Mouse (Mus musculus) stomach, embryonic 15.5 days (tissue): ENCODE data around the gene Nisch. TPM values are rescaled to one million over a fixed set of nuclear protein-coding genes. Genes with fewer than 3 reads are reported as not detected.
A peak's percentile ranks its signal among the peaks of the same experiment; 100 is the strongest.

ENCODE experiments used
- ATAC-seq: fragments of 200-750 bp; cut with Nextera tagmentation; 2 replicates; pipeline ENCODE4 v1.8.0; 2017; ENCODE audit warnings: low read depth, moderate number of reproducible peaks, moderate TSS enrichment; ENCODE audit not compliant: insufficient read depth, low FRiP score
- H3K27ac ChIP-seq: fragments of 300-500 bp; sonication (generic); 2 replicates; pipeline ENCODE4 v1.5.1; 2015; ENCODE audit warnings: mild to moderate bottlenecking, inconsistent platforms
- H3K27me3 ChIP-seq: fragments of 300-500 bp; sonication (generic); replicated peaks from 2 replicates; pipeline ENCODE4 v1.6.1; 2015; ENCODE audit warnings: inconsistent platforms
- H3K36me3 ChIP-seq: fragments of 300-500 bp; sonication (generic); 2 replicates; pipeline ENCODE4 v1.6.1; 2015; ENCODE audit warnings: inconsistent platforms
- H3K4me1 ChIP-seq: fragments of 300-500 bp; sonication (generic); 2 replicates; pipeline ENCODE4 v1.6.1; 2015; ENCODE audit warnings: inconsistent platforms
- H3K4me2 ChIP-seq: fragments of 300-500 bp; sonication (generic); 2 replicates; pipeline ENCODE4 v1.6.1; 2015; ENCODE audit warnings: mild to moderate bottlenecking, inconsistent platforms
- H3K4me3 ChIP-seq: fragments of 300-500 bp; sonication (generic); replicated peaks from 2 replicates; pipeline ENCODE4 v1.5.1; 2015; ENCODE audit warnings: inconsistent platforms
- H3K9ac ChIP-seq: fragments of 300-500 bp; sonication (generic); 2 replicates; pipeline ENCODE4 v1.6.1; 2015; ENCODE audit warnings: inconsistent platforms
- H3K9me3 ChIP-seq: fragments of 300-500 bp; sonication (generic); 2 replicates; pipeline ENCODE4 v1.6.1; 2016; ENCODE audit warnings: inconsistent platforms
- WGBS: fragments of 180-500 bp; shearing (Covaris S2); methylation state at CpG from one replicate; pipeline ENCODE4 v1.1.7; 2015; 5-methylcytosine and 5-hydroxymethylcytosine counted together
- polyA plus RNA-seq: library from polyadenylated mRNA; unstranded; fragments of >200 nt; fragmentation: Nextera tagmentation; extraction: Ambion mirVana; gene quantifications from 2 replicates; pipeline ENCODE4 v1.2.1, GENCODE M21; 2015

Gene Nisch
- polyA plus RNA-seq, 1 experiment from 2014 or later, result 319 TPM

GRCm38 (mm10) chr14:31140141-31140540, 76.6 kb downstream of the Nisch start:
- Histone ChIP-seq H3K27me3 (no peaks in the 10 kb centered on the region), H3K9ac (no peak overlapping the region), H3K9me3 (no peaks in the 10 kb centered on the region), H3K36me3 (peaks cover 63% of the 10 kb centered on the region), H3K4me2 (no peak overlapping the region), H3K4me3 (no peak overlapping the region), H3K4me1 (no peaks in the 10 kb centered on the region), H3K27ac (no peak overlapping the region)
- 84% methylated on average over 15 of the region's 15 CpGs for WGBS
- ATAC-seq, result no peak

GRCm38 (mm10) chr14:31139666-31140065, 77.1 kb downstream of the Nisch start:
- peaks cover 3% of the 10 kb centered on the region; the same call in 1 of the 2 replicates for H3K4me1 ChIP-seq
- H3K36me3 ChIP-seq, result peaks cover 67% of the 10 kb centered on the region
- 87% methylated on average over 12 of the region's 12 CpGs for WGBS

GRCm38 (mm10) chr14:31138897-31139429, 77.8 kb downstream of the Nisch start:
- Histone ChIP-seq H3K4me2 (no peak overlapping the region), H3K27me3 (no peaks in the 10 kb centered on the region), H3K4me3 (no peak overlapping the region), H3K27ac (no peak overlapping the region), H3K9ac (no peak overlapping the region), H3K36me3 (peaks cover 72% of the 10 kb centered on the region), H3K4me1 (peaks cover 10% of the 10 kb centered on the region), H3K9me3 (no peaks in the 10 kb centered on the region)
- WGBS, result 85% methylated on average over 9 of the region's 9 CpGs
- no peak for ATAC-seq

More at GRCm38 (mm10) chr14:31139666-31140065, 77.1 kb downstream of the Nisch start:
- Histone ChIP-seq H3K27ac (no peak overlapping the region), H3K4me3 (no peak overlapping the region), H3K9me3 (no peaks in the 10 kb centered on the region), H3K27me3 (no peaks in the 10 kb centered on the region), H3K4me2 (no peak overlapping the region), H3K9ac (no peak overlapping the region)
- no peak for ATAC-seq

DNA sequence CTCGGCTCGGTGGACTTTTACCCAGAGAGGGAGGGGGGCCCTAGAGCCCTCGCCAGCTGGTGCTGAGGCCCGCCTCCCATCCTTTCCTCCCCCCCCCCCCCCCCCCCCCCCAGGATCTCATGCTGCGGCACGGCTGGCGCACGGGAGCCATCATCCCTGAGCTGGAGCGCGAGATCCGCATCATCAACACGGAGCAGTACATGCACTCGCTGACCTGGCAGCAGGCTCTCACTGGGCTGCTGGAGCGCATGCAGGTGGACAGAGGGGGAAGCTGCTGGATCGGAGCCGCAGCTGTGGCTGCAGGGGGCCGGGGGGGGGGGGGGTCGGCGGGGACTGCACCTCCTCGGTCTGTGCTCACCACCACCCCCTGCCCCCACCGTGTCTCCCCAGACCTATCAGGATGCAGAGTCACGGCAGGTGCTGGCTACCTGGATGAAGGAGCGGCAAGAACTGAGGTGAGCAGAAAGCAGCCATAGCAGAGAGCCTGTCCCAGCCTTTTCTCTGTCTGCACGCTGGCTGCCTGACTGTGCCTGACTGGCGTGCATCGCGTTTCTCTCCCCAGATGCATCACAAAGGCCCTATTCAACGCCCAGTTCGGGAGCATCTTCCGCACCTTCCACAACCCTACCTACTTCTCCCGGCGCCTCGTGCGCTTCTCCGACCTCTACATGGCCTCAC, 78.4 kb downstream of the Nisch start:
- Histone ChIP-seq H3K9ac (no peak overlapping the region), H3K27ac (no peak overlapping the region), H3K9me3 (no peaks in the 10 kb centered on the region), H3K27me3 (no peaks in the 10 kb centered on the region), H3K4me3 (no peak overlapping the region), H3K36me3 (peaks cover 72% of the 10 kb centered on the region), H3K4me1 (peaks cover 16% of the 10 kb centered on the region), H3K4me2 (no peak overlapping the region)
- WGBS, result 81% methylated on average over 27 of the region's 35 CpGs
- no peak for ATAC-seq

DNA sequence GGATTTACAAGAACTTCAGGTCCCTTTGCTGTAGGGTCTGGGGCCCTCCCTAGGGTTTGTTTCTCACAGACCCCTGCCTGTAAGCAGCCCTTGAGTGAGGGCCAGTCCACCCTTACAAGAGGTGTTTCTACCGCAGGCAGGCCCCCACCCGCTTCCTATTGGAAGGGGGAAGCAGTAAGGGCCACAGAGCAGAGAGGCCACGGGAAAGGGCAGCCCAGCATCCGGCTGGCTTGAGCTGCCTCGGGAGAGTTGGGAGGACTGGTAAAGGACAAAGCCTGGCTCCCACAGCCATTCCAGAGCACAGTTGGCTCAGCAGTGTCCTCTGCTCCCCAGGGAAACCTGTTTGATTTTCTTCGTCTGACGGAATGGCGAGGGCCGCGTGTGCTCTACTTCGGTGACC, 79.0 kb downstream of the Nisch start:
- no peak overlapping the region for H3K27ac ChIP-seq

DNA sequence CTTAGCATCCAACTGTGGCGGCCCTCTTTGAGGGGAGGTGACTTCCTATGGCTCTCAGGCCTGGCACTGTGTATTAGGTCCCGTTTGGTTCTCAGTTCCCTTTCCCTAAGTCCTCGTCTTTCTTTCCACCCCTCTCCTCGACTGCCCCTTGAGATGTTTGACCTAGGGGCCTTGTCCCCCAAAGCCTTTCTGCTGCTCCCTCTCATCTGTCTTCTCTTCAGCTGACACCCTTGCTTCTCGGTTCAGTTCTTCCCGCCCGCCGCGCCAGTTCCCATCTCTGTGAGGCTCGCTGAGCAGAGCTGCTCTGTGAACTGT, 79.5 kb downstream of the Nisch start:
- H3K4me3 ChIP-seq, result no peak overlapping the region
- no peaks in the 10 kb centered on the region for H3K9me3 ChIP-seq
- no peak overlapping the region for H3K27ac ChIP-seq
- no peaks in the 10 kb centered on the region for H3K27me3 ChIP-seq
- 76% methylated on average over 10 of the region's 10 CpGs for WGBS
- peaks cover 27% of the 10 kb centered on the region for H3K4me1 ChIP-seq
- H3K9ac ChIP-seq, result no peak overlapping the region
- H3K4me2 ChIP-seq, result no peak overlapping the region
- no peak for ATAC-seq
- H3K36me3 ChIP-seq, result peaks cover 70% of the 10 kb centered on the region

More for the DNA sequence above, 79.0 kb downstream of the Nisch start:
- Histone ChIP-seq H3K4me1 (peaks cover 21% of the 10 kb centered on the region), H3K9ac (no peak overlapping the region), H3K4me2 (no peak overlapping the region), H3K36me3 (peaks cover 72% of the 10 kb centered on the region), H3K4me3 (no peak overlapping the region), H3K9me3 (no peaks in the 10 kb centered on the region), H3K27me3 (no peaks in the 10 kb centered on the region)
- ATAC-seq, result no peak
- WGBS, result 64% methylated on average over 11 of the region's 11 CpGs

DNA sequence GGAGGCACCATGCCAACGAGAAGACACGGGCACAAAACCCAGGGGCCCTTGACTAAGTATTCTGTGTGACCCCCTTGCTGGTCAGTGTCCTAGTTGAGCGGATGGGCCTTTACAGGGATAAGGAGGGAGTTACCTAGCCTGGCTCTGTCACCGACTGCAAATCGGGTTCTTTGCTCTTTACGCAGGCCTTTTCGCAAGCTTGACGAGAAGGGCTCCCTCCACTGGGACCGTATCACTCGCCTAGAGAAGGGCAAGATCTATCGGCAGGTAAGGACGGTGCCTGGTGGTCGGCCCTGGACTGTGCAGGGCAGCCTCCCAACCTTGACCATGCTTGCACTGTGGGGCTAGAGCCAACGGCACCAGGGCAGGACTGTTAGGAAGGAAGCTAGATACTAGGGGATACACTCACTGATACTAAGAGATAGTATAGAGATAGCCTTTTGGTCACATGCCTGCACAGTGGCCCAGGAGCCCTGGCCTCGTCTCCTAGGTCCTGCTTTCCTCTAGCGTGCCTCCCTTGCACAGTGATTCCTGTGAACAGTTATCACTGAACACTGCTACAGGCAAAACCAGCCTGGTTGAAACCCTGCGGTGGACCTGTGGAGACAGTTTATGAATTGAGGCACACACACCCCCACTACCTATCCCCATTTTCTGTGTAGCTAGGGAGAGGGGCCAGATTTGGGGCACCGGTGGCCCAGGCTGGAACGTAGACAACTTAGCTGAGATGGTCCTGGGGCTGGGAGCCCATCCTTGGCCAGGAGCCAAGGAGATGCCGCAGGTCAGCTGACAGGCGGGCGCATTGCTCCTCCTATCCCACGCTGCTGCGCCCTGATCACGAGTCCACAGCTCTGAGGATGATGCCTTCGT, 80.1 kb downstream of the Nisch start:
- H3K27ac ChIP-seq, result no peak overlapping the region
- no peak overlapping the region for H3K4me2 ChIP-seq
- H3K4me1 ChIP-seq, result peaks cover 32% of the 10 kb centered on the region
- H3K9me3 ChIP-seq, result no peaks in the 10 kb centered on the region
- 86% methylated on average over 26 of the region's 26 CpGs for WGBS
- no peaks in the 10 kb centered on the region for H3K27me3 ChIP-seq
- no peak overlapping the region for H3K9ac ChIP-seq
- H3K4me3 ChIP-seq, result no peak overlapping the region
- peaks cover 64% of the 10 kb centered on the region for H3K36me3 ChIP-seq
- ATAC-seq, result no peak

DNA sequence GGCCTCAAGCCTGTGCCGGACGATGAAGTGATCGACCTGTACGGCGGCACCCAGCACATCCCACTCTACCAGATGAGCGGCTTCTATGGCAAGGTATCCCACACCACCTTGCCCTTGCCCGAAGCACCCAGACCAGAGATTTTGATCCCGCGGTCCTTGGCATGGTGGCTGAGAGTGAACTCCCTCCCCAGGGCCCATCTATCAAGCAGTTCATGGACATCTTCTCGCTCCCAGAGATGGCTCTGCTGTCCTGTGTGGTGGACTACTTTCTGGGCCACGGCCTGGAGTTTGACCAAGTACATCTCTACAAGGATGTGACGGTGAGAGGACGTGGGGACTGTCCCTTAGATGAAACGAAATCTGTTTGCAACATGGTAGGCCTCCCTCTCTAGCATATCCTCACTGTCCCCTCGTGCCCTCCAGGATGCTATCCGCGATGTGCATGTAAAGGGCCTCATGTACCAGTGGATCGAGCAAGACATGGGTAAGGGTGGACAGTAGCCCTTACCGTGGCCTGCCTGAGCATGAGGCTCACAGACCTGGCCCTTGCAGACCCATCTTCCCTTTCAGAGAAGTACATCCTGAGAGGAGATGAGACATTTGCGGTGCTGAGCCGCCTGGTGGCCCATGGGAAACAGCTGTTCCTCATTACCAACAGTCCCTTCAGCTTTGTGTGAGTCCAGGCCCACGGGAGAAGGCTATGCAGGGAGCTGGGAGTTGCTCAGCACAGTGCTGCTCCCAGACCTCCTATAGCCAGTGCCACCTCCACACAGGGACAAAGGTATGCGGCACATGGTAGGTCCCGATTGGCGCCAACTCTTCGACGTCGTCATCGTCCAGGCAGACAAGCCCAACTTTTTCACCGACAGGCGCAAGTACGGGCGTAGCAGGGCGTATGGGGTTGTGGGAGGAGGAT, 81.0 kb downstream of the Nisch start:
- Histone ChIP-seq H3K9ac (no peak overlapping the region), H3K4me2 (no peak overlapping the region), H3K27me3 (no peaks in the 10 kb centered on the region), H3K9me3 (no peaks in the 10 kb centered on the region), H3K36me3 (peaks cover 57% of the 10 kb centered on the region), H3K27ac (no peak overlapping the region), H3K4me1 (peaks cover 32% of the 10 kb centered on the region), H3K4me3 (no peak overlapping the region)
- ATAC-seq, result no peak
- 92% methylated on average over 34 of the region's 34 CpGs for WGBS

DNA sequence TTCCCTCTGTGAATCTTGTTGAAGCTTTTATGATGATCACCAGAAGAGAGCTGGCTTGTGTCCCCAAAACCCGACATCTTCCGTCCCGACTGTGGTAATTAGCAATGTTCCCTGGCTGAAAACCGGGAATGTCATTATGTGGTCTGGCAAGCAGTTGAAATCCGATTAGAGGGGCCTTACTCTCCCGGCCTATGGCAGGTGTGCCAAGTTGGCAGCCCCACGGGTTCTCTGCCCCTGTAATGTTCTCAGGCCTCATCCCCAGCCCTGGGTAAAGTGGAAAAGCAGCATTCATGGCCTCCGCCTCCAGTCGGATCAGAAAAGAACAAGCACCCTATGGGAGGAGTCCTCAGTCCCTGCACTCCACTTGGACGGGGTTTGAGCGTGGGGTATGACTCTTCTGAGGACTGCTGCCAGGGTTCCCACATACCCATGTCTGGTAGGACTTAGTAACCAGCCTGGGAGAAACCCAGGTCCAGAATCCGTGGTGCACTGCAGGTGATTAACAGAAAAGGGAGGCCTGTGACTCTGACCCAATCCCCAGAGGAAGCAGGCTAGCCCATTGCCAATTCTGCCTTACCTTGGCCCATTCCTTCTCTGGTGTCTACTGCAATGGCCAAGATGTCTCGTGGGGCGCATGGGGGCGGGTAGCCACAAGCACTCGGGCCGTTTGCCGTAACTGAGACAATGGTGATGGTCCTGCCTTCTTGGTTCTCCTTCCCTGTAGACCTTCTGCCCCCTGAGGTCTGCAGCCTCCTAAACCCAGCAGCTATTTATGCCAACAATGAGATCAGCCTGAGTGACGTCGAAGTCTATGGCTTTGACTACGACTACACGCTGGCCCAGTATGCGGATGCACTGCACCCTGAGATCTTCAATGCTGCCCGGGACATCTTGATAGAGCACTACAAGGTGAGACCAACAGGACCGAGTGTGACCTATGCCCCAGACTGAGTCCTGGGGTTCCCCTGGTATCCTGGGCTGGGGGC, 82.4 kb downstream of the Nisch start:
- WGBS, result 82% methylated on average over 25 of the region's 25 CpGs
- Histone ChIP-seq H3K9ac (no peak overlapping the region), H3K4me1 (peaks cover 43% of the 10 kb centered on the region), H3K36me3 (peaks cover 47% of the 10 kb centered on the region), H3K9me3 (no peaks in the 10 kb centered on the region), H3K4me3 (no peak overlapping the region), H3K27ac (peak overlapping the region; percentile 89), H3K4me2 (peak overlapping the region; percentile 75), H3K27me3 (no peaks in the 10 kb centered on the region)
- no peak for ATAC-seq

DNA sequence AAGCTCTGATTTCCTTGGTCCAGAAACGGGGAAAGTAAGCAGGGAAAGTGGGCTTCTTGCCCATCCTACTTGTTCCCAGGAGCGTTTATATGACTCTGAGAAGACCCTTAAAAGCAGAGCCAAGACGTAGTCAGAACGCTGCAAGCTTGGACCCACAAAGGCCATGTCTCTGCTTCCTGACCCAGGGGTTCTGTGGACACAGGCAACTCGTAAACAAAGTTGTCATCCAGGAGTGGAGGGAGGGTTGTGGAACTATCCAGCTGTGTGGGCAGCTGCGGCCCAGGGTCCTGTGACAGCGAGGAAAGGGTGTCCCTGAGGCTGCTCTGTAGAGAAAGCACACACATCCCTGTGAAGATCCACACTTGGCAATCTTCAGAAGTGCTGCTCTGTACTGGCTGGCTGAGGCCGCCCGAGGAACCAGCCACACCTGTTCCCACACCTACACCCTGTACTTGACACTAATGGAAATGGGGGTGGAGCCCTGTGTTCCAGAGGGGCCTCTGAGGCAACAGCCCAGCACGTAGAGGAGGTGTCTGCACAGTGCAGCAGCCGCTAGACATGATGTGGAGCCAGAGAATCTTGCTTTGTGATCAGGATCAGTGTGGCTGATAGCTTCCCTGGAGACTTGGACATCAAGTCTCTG, 83.6 kb downstream of the Nisch start:
- H3K4me1 ChIP-seq, result peaks cover 43% of the 10 kb centered on the region
- peak; percentile 62 for ATAC-seq
- H3K27me3 ChIP-seq, result no peaks in the 10 kb centered on the region
- WGBS, result 36% methylated on average over 11 of the region's 11 CpGs
- H3K4me3 ChIP-seq, result peak overlapping the region; percentile 91; the same call in 1 of the 2 replicates
- H3K27ac ChIP-seq, result peak overlapping the region; percentile 89
- H3K9ac ChIP-seq, result no peak overlapping the region
- H3K4me2 ChIP-seq, result peak overlapping the region; percentile 75
- H3K9me3 ChIP-seq, result no peaks in the 10 kb centered on the region
- peaks cover 36% of the 10 kb centered on the region for H3K36me3 ChIP-seq
